ENCODE assay signal across 9 mouse cellular contexts in genomic region chr9:44107557-44108179, GRCm38 (mm10). TPM values are rescaled to one million over a fixed set of nuclear protein-coding genes. Genes with fewer than 3 reads are reported as not detected.
DNase-seq lines count a peak whose midpoint lies in the region; ATAC-seq and TF ChIP-seq lines count a peak whose summit lies in the region.
"Had no signal": no experiment of that assay in that cellular context is flagged by ENCODE, and none has a peak within 500 bp of the region (broad histone marks: within the 10 kb centered on the region; RNA-seq: fewer than 3 reads in every experiment).

No protein-coding gene starts in this region.

- H3K36me3 ChIP-seq in kidney, embryonic 14.5 days (ENCODE audit: control insufficient read depth, insufficient read depth, low read length), result peaks cover 32% of the 10 kb centered on the region
- H3K36me3 ChIP-seq in forebrain, embryonic 10.5 days (replicated peaks), result peaks cover 82% of the 10 kb centered on the region
- H3K36me3 ChIP-seq in hindbrain, postnatal 0 days (ENCODE audit: insufficient read depth, low read length), result no peaks in the 10 kb centered on the region
- H3K36me3 ChIP-seq in midbrain, embryonic 12.5 days, result peaks cover 11% of the 10 kb centered on the region; the same call in 1 of the 2 replicates
- no peaks in the 10 kb centered on the region; the same call in 1 of the 2 replicates for H3K36me3 ChIP-seq in thymus, adult 2 months (ENCODE audit: control insufficient read depth, insufficient read depth, low read length)

- WGBS in kidney, embryonic 14.5 days, result 41% methylated on average over 25 of the region's 25 CpGs
- 36% methylated on average over 25 of the region's 25 CpGs for WGBS in forebrain, embryonic 10.5 days
- 27% methylated on average over 25 of the region's 25 CpGs for WGBS in hindbrain, postnatal 0 days
- 27% methylated on average over 25 of the region's 25 CpGs for WGBS in midbrain, embryonic 12.5 days
- 93% methylated on average over 25 of the region's 25 CpGs for WGBS in thymus, adult 2 months

- no peaks in the 10 kb centered on the region for H3K27me3 ChIP-seq in kidney, embryonic 14.5 days (ENCODE audit: control insufficient read depth, insufficient read depth, low read length)
- H3K27me3 ChIP-seq in forebrain, embryonic 10.5 days (ENCODE audit: poor library complexity, severe bottlenecking), result no peaks in the 10 kb centered on the region
- no peaks in the 10 kb centered on the region for H3K27me3 ChIP-seq in hindbrain, postnatal 0 days (ENCODE audit: insufficient read depth, low read length)
- no peaks in the 10 kb centered on the region for H3K27me3 ChIP-seq in midbrain, embryonic 12.5 days
- H3K27me3 ChIP-seq in thymus, adult 2 months (ENCODE audit: control insufficient read depth, insufficient read depth, low read length), result no peaks in the 10 kb centered on the region

- H3K4me3 ChIP-seq in kidney, embryonic 14.5 days (ENCODE audit: low read length), result peak overlapping the region; percentile 8; the same call in 1 of the 2 replicates
- peak overlapping the region; percentile 31 for H3K4me3 ChIP-seq in forebrain, embryonic 10.5 days
- H3K4me3 ChIP-seq in hindbrain, postnatal 0 days (ENCODE audit: low read length), result peak overlapping the region; percentile 13; the same call in 1 of the 2 replicates
- peak overlapping the region; percentile 21 for H3K4me3 ChIP-seq in midbrain, embryonic 12.5 days
- no peak overlapping the region for H3K4me3 ChIP-seq in thymus, adult 2 months (ENCODE audit: control insufficient read depth, insufficient read depth, low read length)

- no peak for TF ChIP-seq POLR2A in thymus, adult 2 months (IDR thresholded peaks at IDR 0.05; ENCODE audit: control insufficient read depth, extremely low read depth, insufficient read depth, low read length, poor library complexity)

- H3K4me2 ChIP-seq in kidney, embryonic 14.5 days (replicated peaks; ENCODE audit: low read depth, low read length), result peak overlapping the region; percentile 32
- H3K4me2 ChIP-seq in hindbrain, postnatal 0 days (ENCODE audit: low read depth, low read length), result peak overlapping the region; percentile 44
- H3K4me2 ChIP-seq in midbrain, embryonic 12.5 days (replicated peaks), result peak overlapping the region; percentile 46

- TF ChIP-seq CTCF in hindbrain, postnatal 0 days (IDR thresholded peaks at IDR 0.05; ENCODE audit: low read depth), result peak; percentile 59
- no peak for TF ChIP-seq CTCF in thymus, adult 2 months (IDR thresholded peaks at IDR 0.05; ENCODE audit: borderline replicate concordance, control insufficient read depth, extremely low read depth, insufficient read depth, low read length, poor library complexity)

- no peak for DNase-seq in kidney, adult 9 months
- peak; percentile 73 for DNase-seq in ZHBTc4 (ENCODE audit: low read depth, low spot score)
- no peak for DNase-seq in forebrain, embryonic 10.5 days (ENCODE audit: extremely low spot score, low spot score)
- peak; percentile 67 for DNase-seq in hindbrain, postnatal 0 days (ENCODE audit: low spot score)
- no peak for DNase-seq in thymus, adult 2 months

- peaks cover 42% of the 10 kb centered on the region for H3K4me1 ChIP-seq in kidney, embryonic 14.5 days (ENCODE audit: control insufficient read depth, insufficient read depth, low read length)
- peaks cover 75% of the 10 kb centered on the region for H3K4me1 ChIP-seq in forebrain, embryonic 10.5 days
- H3K4me1 ChIP-seq in hindbrain, postnatal 0 days (ENCODE audit: insufficient read depth, low read length), result peaks cover 39% of the 10 kb centered on the region
- H3K4me1 ChIP-seq in midbrain, embryonic 12.5 days, result peaks cover 51% of the 10 kb centered on the region
- H3K4me1 ChIP-seq in thymus, adult 2 months (replicated peaks; ENCODE audit: control insufficient read depth, insufficient read depth, low read length), result peaks cover 20% of the 10 kb centered on the region

- H3K9me3 ChIP-seq in kidney, embryonic 14.5 days (ENCODE audit: control insufficient read depth, low read length), result no peaks in the 10 kb centered on the region
- no peaks in the 10 kb centered on the region for H3K9me3 ChIP-seq in forebrain, embryonic 10.5 days
- H3K9me3 ChIP-seq in hindbrain, postnatal 0 days (ENCODE audit: low read length), result no peaks in the 10 kb centered on the region
- no peaks in the 10 kb centered on the region for H3K9me3 ChIP-seq in midbrain, embryonic 12.5 days

- peak overlapping the region; percentile 19; the same call in 1 of the 2 replicates for H3K9ac ChIP-seq in kidney, embryonic 14.5 days (ENCODE audit: low read depth, low read length)
- H3K9ac ChIP-seq in hindbrain, postnatal 0 days (replicated peaks; ENCODE audit: low read length), result no peak overlapping the region; the same call in 1 of the 2 replicates
- peak overlapping the region; percentile 50 for H3K9ac ChIP-seq in midbrain, embryonic 12.5 days (replicated peaks)

- ATAC-seq in kidney, embryonic 14.5 days (ENCODE audit: low FRiP score, low TSS enrichment), result peak; percentile 7; the same call in 1 of the 2 replicates
- peak; percentile 50 for ATAC-seq in hindbrain, postnatal 0 days
- 0 out of 2 replicates have a peak, but pooled peaks have one; percentile 24 for ATAC-seq in midbrain, embryonic 12.5 days (ENCODE audit: low FRiP score, low read depth)
- no peak for ATAC-seq in erythroid progenitor cell, adult 5-6 weeks (replicated peaks; ENCODE audit: low FRiP score, poor library complexity, severe bottlenecking)

- peak overlapping the region; percentile 57; the same call in 1 of the 2 replicates for H3K27ac ChIP-seq in kidney, embryonic 14.5 days (ENCODE audit: low read depth, low read length)
- H3K27ac ChIP-seq in forebrain, embryonic 10.5 days, result peak overlapping the region; percentile 72
- peak overlapping the region; percentile 78 for H3K27ac ChIP-seq in hindbrain, postnatal 0 days
- peak overlapping the region; percentile 60 for H3K27ac ChIP-seq in midbrain, embryonic 12.5 days (replicated peaks)
- H3K27ac ChIP-seq in thymus, adult 2 months (ENCODE audit: control insufficient read depth, insufficient read depth, low read length), result no peak overlapping the region

RNA-seq across cellular contexts. Expression of gene C1qtnf5, which starts 0.6 kb away (rescaled TPM):
- polyA plus RNA-seq in kidney, embryonic 14.5 days (2014; fragmentation: Nextera tagmentation; extraction: Ambion mirVana), result 4.6 and 5.4 TPM in 2 replicates
- polyA plus RNA-seq in forebrain, embryonic 10.5 days (2016; fragmentation: Nextera tagmentation; extraction: Ambion mirVana), result not detected in 2 replicates
- 36.7 and 39.5 TPM in 2 replicates for total RNA-seq in hindbrain, postnatal 0 days (2014; rRNA removed)
- polyA plus RNA-seq in hindbrain, postnatal 0 days (2015; fragmentation: Nextera tagmentation; extraction: Ambion mirVana), result 12.3 and 12.8 TPM in 2 replicates
- 1.3 TPM in 2 replicates for polyA plus RNA-seq in midbrain, embryonic 12.5 days (2016; fragmentation: Nextera tagmentation; extraction: Ambion mirVana)
- 3.4 and 5.0 TPM in 2 replicates for polyA plus RNA-seq in thymus, adult 2 months (2012; rRNA removed)
- not detected in 2 replicates for total RNA-seq in erythroid progenitor cell, adult 5-6 weeks (2015; ENCODE audit: low replicate concordance)
- 1.4 TPM in 1 of 2 replicates, not detected in the other for total RNA-seq in erythroid progenitor cell, adult 5-6 weeks (2017; ENCODE audit: low replicate concordance)
- total RNA-seq: hematopoietic stem cell, adult 5-6 weeks had no signal

RNA-seq across cellular contexts. Expression of gene Gm49380, which starts 5.6 kb away (rescaled TPM):
- polyA plus RNA-seq in kidney, embryonic 14.5 days (2014; fragmentation: Nextera tagmentation; extraction: Ambion mirVana), result 0.09 and 0.14 TPM in 2 replicates
- 0.06 and 0.36 TPM in 2 replicates for polyA plus RNA-seq in forebrain, embryonic 10.5 days (2016; fragmentation: Nextera tagmentation; extraction: Ambion mirVana)
- not detected in 2 replicates for total RNA-seq in hindbrain, postnatal 0 days (2014; rRNA removed)
- 0.21 TPM in 1 of 2 replicates, not detected in the other for polyA plus RNA-seq in hindbrain, postnatal 0 days (2015; fragmentation: Nextera tagmentation; extraction: Ambion mirVana)
- 0.24 and 0.43 TPM in 2 replicates for polyA plus RNA-seq in midbrain, embryonic 12.5 days (2016; fragmentation: Nextera tagmentation; extraction: Ambion mirVana)
- polyA plus RNA-seq in thymus, adult 2 months (2012; rRNA removed), result not detected in 2 replicates
- not detected in 2 replicates for total RNA-seq in erythroid progenitor cell, adult 5-6 weeks (2015; ENCODE audit: low replicate concordance)
- 1.4 TPM in 1 of 2 replicates, not detected in the other for total RNA-seq in erythroid progenitor cell, adult 5-6 weeks (2017; ENCODE audit: low replicate concordance)
- total RNA-seq: hematopoietic stem cell, adult 5-6 weeks had no signal

RNA-seq across cellular contexts. Expression of gene Rnf26, which starts 5.6 kb away (rescaled TPM):
- 51.1 and 78.4 TPM in 2 replicates for polyA plus RNA-seq in kidney, embryonic 14.5 days (2014; fragmentation: Nextera tagmentation; extraction: Ambion mirVana)
- polyA plus RNA-seq in forebrain, embryonic 10.5 days (2016; fragmentation: Nextera tagmentation; extraction: Ambion mirVana), result 79.5 and 81.5 TPM in 2 replicates
- 17.5 and 24.3 TPM in 2 replicates for total RNA-seq in hindbrain, postnatal 0 days (2014; rRNA removed)
- 38.0 and 41.1 TPM in 2 replicates for polyA plus RNA-seq in hindbrain, postnatal 0 days (2015; fragmentation: Nextera tagmentation; extraction: Ambion mirVana)
- polyA plus RNA-seq in midbrain, embryonic 12.5 days (2016; fragmentation: Nextera tagmentation; extraction: Ambion mirVana), result 60.6 and 64.2 TPM in 2 replicates
- 72.3 and 119 TPM in 2 replicates for polyA plus RNA-seq in thymus, adult 2 months (2012; rRNA removed)
- total RNA-seq in erythroid progenitor cell, adult 5-6 weeks (2015; ENCODE audit: low replicate concordance), result 83.4 and 94.4 TPM in 2 replicates
- total RNA-seq in erythroid progenitor cell, adult 5-6 weeks (2017; ENCODE audit: low replicate concordance), result 43.9 and 53.3 TPM in 2 replicates

RNA-seq across cellular contexts. Expression of gene Mfrp, which starts 6.1 kb away (rescaled TPM):
- 0.14 TPM in 1 of 2 replicates, not detected in the other for polyA plus RNA-seq in kidney, embryonic 14.5 days (2014; fragmentation: Nextera tagmentation; extraction: Ambion mirVana)
- 0.15 and 0.26 TPM in 2 replicates for polyA plus RNA-seq in forebrain, embryonic 10.5 days (2016; fragmentation: Nextera tagmentation; extraction: Ambion mirVana)
- 2.8 and 4.0 TPM in 2 replicates for total RNA-seq in hindbrain, postnatal 0 days (2014; rRNA removed)
- polyA plus RNA-seq in hindbrain, postnatal 0 days (2015; fragmentation: Nextera tagmentation; extraction: Ambion mirVana), result 0.24 and 0.50 TPM in 2 replicates
- 0.10 TPM in 1 of 2 replicates, not detected in the other for polyA plus RNA-seq in midbrain, embryonic 12.5 days (2016; fragmentation: Nextera tagmentation; extraction: Ambion mirVana)
- 0.09 TPM in 1 of 2 replicates, not detected in the other for polyA plus RNA-seq in thymus, adult 2 months (2012; rRNA removed)
- not detected in 2 replicates for total RNA-seq in erythroid progenitor cell, adult 5-6 weeks (2015; ENCODE audit: low replicate concordance)
- not detected in 2 replicates for total RNA-seq in erythroid progenitor cell, adult 5-6 weeks (2017; ENCODE audit: low replicate concordance)
- total RNA-seq: hematopoietic stem cell, adult 5-6 weeks had no signal

RNA-seq across cellular contexts. Expression of gene Mcam, which starts 26.6 kb away (rescaled TPM):
- polyA plus RNA-seq in kidney, embryonic 14.5 days (2014; fragmentation: Nextera tagmentation; extraction: Ambion mirVana), result 26.3 and 39.7 TPM in 2 replicates
- polyA plus RNA-seq in forebrain, embryonic 10.5 days (2016; fragmentation: Nextera tagmentation; extraction: Ambion mirVana), result 10.1 and 11.4 TPM in 2 replicates
- total RNA-seq in hindbrain, postnatal 0 days (2014; rRNA removed), result 23.7 and 29.5 TPM in 2 replicates
- 8.0 and 9.0 TPM in 2 replicates for polyA plus RNA-seq in hindbrain, postnatal 0 days (2015; fragmentation: Nextera tagmentation; extraction: Ambion mirVana)
- 12.1 and 14.3 TPM in 2 replicates for polyA plus RNA-seq in midbrain, embryonic 12.5 days (2016; fragmentation: Nextera tagmentation; extraction: Ambion mirVana)
- 13.0 and 18.7 TPM in 2 replicates for polyA plus RNA-seq in thymus, adult 2 months (2012; rRNA removed)
- not detected in 2 replicates for total RNA-seq in erythroid progenitor cell, adult 5-6 weeks (2015; ENCODE audit: low replicate concordance)
- 0.30 TPM in 1 of 2 replicates, not detected in the other for total RNA-seq in erythroid progenitor cell, adult 5-6 weeks (2017; ENCODE audit: low replicate concordance)

Comparison
In these comparisons a context has a peak if more than half of its experiments do, and no peak if none do; other contexts are left out.
1. DNase-seq: peak in ZHBTc4 (single experiment) and hindbrain, postnatal 0 days (single experiment); none in kidney, adult 9 months (single experiment), forebrain, embryonic 10.5 days (single experiment) and thymus, adult 2 months (single experiment).
2. Peak in every context shown above with its lines, with median percentiles within 50 percentile points of each other: H3K4me2 ChIP-seq.